Mouse (Mus musculus): ENCODE measurements around the gene Rara. TPM values are rescaled to one million over a fixed set of nuclear protein-coding genes. Genes with fewer than 3 reads are reported as not detected.
"Not testable (repeated sequence)": the region's sequence is repeated elsewhere in the genome, so short reads cannot be mapped to it uniquely, and the experiment has no call there.

Rara gene
- polyA plus RNA-seq, 1 experiment from 2014 or later, result 8.2 TPM

GRCm38 (mm10) chr11:98981289-98981996, 53.8 kb downstream of the Rara start:
- no peaks in the 10 kb centered on the region for H3K9me3 ChIP-seq (replicated peaks; ENCODE audit: control insufficient read depth, low read length)
- H3K27me3 ChIP-seq (replicated peaks; ENCODE audit: control insufficient read depth, insufficient read depth, low read length), result peaks cover 13% of the 10 kb centered on the region; the same call in 1 of the 2 replicates
- 35% methylated on average over 20 of the region's 20 CpGs for WGBS
- H3K4me2 ChIP-seq (ENCODE audit: low read length), result peak overlapping the region; percentile 88
- peak overlapping the region; percentile 56 for H3K4me3 ChIP-seq (ENCODE audit: low read depth, low read length)
- H3K27ac ChIP-seq (ENCODE audit: low read depth, low read length), result peak overlapping the region; percentile 78; the same call in 1 of the 2 replicates
- no peak for DNase-seq (ENCODE audit: low spot score)
- peak overlapping the region; percentile 76 for H3K9ac ChIP-seq (ENCODE audit: low read length)
- H3K36me3 ChIP-seq (ENCODE audit: control insufficient read depth, insufficient read depth, low read length), result no peaks in the 10 kb centered on the region
- H3K4me1 ChIP-seq (ENCODE audit: control insufficient read depth, insufficient read depth, low read length), result peaks cover 3% of the 10 kb centered on the region
- peak; percentile 37; the same call in 1 of the 2 replicates for ATAC-seq

DNA sequence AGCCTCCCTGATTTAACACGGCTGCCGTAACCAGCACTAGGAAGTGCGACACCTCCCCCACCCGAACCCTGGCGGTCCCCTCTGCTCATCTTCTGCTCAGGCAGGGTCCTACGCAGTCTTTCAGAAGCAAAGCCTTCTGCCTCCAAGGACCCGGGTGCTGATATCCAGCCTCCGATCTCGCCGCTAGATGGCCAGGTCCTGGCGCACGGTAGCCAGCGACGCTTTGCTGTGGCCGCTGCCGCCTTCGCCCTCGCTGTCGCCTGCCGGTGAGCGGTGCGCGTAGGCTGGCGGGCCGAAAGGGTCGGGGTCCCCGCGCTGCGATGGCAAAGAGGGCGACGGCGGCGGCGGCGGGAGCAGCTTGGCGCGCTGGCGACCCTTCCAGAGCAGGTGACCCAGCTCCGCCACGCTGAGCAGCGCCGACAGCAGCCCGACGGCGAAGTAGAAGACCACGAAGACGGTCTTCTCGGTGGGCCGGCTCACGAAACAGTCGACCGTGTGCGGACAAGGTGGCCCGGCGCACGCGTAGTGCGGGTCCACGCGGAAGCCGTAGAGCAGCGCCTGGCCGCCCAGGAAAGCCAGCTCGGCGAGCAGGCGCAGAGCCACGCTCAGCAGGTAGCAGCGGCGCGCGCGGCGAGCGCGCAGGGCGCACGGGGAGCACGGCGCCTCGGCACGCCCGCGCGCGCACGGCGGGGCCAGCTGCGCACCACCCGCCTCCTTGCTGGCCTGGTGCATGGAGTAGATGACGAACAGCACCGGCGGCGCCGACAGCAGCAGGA, 54.6 kb downstream of the Rara start:
- H3K4me1 ChIP-seq (ENCODE audit: control insufficient read depth, insufficient read depth, low read length), result peaks cover 3% of the 10 kb centered on the region
- ATAC-seq, result peak; percentile 77
- no peaks in the 10 kb centered on the region for H3K9me3 ChIP-seq (replicated peaks; ENCODE audit: control insufficient read depth, low read length)
- peak; percentile 77 for DNase-seq (ENCODE audit: low spot score)
- H3K27ac ChIP-seq (ENCODE audit: low read depth, low read length), result peak overlapping the region; percentile 78
- peaks cover 13% of the 10 kb centered on the region; the same call in 1 of the 2 replicates for H3K27me3 ChIP-seq (replicated peaks; ENCODE audit: control insufficient read depth, insufficient read depth, low read length)
- H3K4me3 ChIP-seq (ENCODE audit: low read depth, low read length), result peak overlapping the region; percentile 56
- peak overlapping the region; percentile 88 for H3K4me2 ChIP-seq (ENCODE audit: low read length)
- under 1% methylated on average over 84 of the region's 94 CpGs for WGBS
- H3K9ac ChIP-seq (ENCODE audit: low read length), result peak overlapping the region; percentile 76
- no peaks in the 10 kb centered on the region for H3K36me3 ChIP-seq (ENCODE audit: control insufficient read depth, insufficient read depth, low read length)

DNA sequence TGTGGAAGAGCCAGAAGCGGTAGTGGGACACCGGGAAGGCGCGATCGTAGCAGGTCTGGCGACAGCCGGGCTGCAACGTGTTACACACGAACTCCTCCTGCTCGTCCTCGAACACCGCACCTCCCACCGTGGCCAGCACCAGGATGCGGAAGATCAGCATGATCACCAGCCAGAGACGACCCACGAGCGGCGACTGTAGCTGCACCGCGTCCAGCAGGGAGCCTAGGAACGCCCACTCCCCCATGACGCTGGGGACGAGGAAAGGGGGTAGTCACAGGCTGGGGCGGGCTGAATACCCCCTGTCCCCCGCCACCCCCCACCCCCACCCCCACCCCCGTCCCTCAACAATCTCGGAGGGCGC, 55.1 kb downstream of the Rara start, which contains the start of gene Gjd3:
TSS of gene Gjd3 (minus strand) at position 244 of the 361 bp plus-strand sequence.
- peak within 1 kb of the TSS; percentile 76 for H3K9ac ChIP-seq (ENCODE audit: low read length)
- DNase-seq (ENCODE audit: low spot score) (no peak), ATAC-seq (no peak; the same call in 1 of the 2 replicates)
- peak within 1 kb of the TSS; percentile 88 for H3K4me2 ChIP-seq (ENCODE audit: low read length)
- H3K27ac ChIP-seq (ENCODE audit: low read depth, low read length), result peak within 1 kb of the TSS; percentile 78
- H3K27me3 ChIP-seq (replicated peaks; ENCODE audit: control insufficient read depth, insufficient read depth, low read length), result peaks cover 13% of the 10 kb centered on the region; the same call in 1 of the 2 replicates
- H3K36me3 ChIP-seq (ENCODE audit: control insufficient read depth, insufficient read depth, low read length), result no peaks in the 10 kb centered on the region
- peak within 1 kb of the TSS; percentile 56 for H3K4me3 ChIP-seq (ENCODE audit: low read depth, low read length)
- H3K9me3 ChIP-seq (replicated peaks; ENCODE audit: control insufficient read depth, low read length), result no peaks in the 10 kb centered on the region
- WGBS, result 4% methylated on average over 23 of the region's 28 CpGs
- peaks cover 3% of the 10 kb centered on the region for H3K4me1 ChIP-seq (ENCODE audit: control insufficient read depth, insufficient read depth, low read length)

- Histone ChIP-seq H3K36me3 (ENCODE audit: control insufficient read depth, insufficient read depth, low read length) (no peaks in the 10 kb centered on the region), H3K9ac (ENCODE audit: low read length) (no peak overlapping the region), H3K4me3 (ENCODE audit: low read depth, low read length) (no peak overlapping the region), H3K27ac (ENCODE audit: low read depth, low read length) (no peak overlapping the region), H3K27me3 (replicated peaks; ENCODE audit: control insufficient read depth, insufficient read depth, low read length) (peaks cover 13% of the 10 kb centered on the region; the same call in 1 of the 2 replicates), H3K9me3 (replicated peaks; ENCODE audit: control insufficient read depth, low read length) (no peaks in the 10 kb centered on the region), H3K4me2 (ENCODE audit: low read length) (peak overlapping the region; percentile 88; the same call in 1 of the 2 replicates), H3K4me1 (ENCODE audit: control insufficient read depth, insufficient read depth, low read length) (peaks cover 3% of the 10 kb centered on the region)
- DNase-seq (ENCODE audit: low spot score) (no peak), ATAC-seq (no peak)
- 45% methylated on average over 8 of the region's 8 CpGs for WGBS
Measured at GRCm38 (mm10) chr11:98983551-98983950, 55.9 kb downstream of the Rara start.

- Histone ChIP-seq H3K9me3 (replicated peaks; ENCODE audit: control insufficient read depth, low read length) (no peaks in the 10 kb centered on the region), H3K4me1 (ENCODE audit: control insufficient read depth, insufficient read depth, low read length) (peaks cover 3% of the 10 kb centered on the region), H3K4me2 (ENCODE audit: low read length) (no peak overlapping the region), H3K4me3 (ENCODE audit: low read depth, low read length) (no peak overlapping the region), H3K27me3 (replicated peaks; ENCODE audit: control insufficient read depth, insufficient read depth, low read length) (peaks cover 13% of the 10 kb centered on the region; the same call in 1 of the 2 replicates), H3K9ac (ENCODE audit: low read length) (no peak overlapping the region), H3K27ac (ENCODE audit: low read depth, low read length) (no peak overlapping the region), H3K36me3 (ENCODE audit: control insufficient read depth, insufficient read depth, low read length) (no peaks in the 10 kb centered on the region)
- ATAC-seq (no peak), DNase-seq (ENCODE audit: low spot score) (no peak)
- 95% methylated on average over 7 of the region's 7 CpGs for WGBS
Measured at GRCm38 (mm10) chr11:98985542-98985941, 57.9 kb downstream of the Rara start.

DNA sequence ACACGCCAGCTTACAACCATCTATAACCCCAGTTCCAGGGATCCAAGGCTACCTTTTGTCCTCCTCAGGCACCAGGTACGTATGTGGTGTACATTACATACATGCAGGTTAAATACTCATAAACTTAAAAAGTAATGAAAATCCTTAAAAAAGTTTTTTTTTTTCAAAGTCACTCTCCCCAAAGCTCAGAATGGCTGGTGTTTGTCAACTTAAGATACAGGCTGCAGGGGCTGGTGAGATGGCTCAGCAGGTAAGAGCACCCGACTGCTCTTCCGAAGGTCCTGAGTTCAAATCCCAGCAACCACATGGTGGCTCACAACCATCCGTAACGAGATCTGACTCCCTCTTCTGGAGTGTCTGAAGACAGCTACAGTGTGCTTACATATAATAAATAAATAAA, 60.6 kb downstream of the Rara start:
- 93% methylated on average over 5 of the region's 6 CpGs for WGBS
- H3K9me3 ChIP-seq (replicated peaks; ENCODE audit: control insufficient read depth, low read length); H3K27ac ChIP-seq (ENCODE audit: low read depth, low read length); ATAC-seq; H3K27me3 ChIP-seq (replicated peaks; ENCODE audit: control insufficient read depth, insufficient read depth, low read length); DNase-seq (ENCODE audit: low spot score); H3K4me1 ChIP-seq (ENCODE audit: control insufficient read depth, insufficient read depth, low read length); H3K4me2 ChIP-seq (ENCODE audit: low read length); H3K9ac ChIP-seq (ENCODE audit: low read length); H3K4me3 ChIP-seq (ENCODE audit: low read depth, low read length): not testable (repeated sequence)
- H3K36me3 ChIP-seq (ENCODE audit: control insufficient read depth, insufficient read depth, low read length), result peaks cover 18% of the 10 kb centered on the region

GRCm38 (mm10) chr11:98990866-98991265, 63.2 kb downstream of the Rara start:
- H3K4me3 ChIP-seq (ENCODE audit: low read depth, low read length), result no peak overlapping the region
- H3K4me2 ChIP-seq (ENCODE audit: low read length), result no peak overlapping the region
- H3K9me3 ChIP-seq (replicated peaks; ENCODE audit: control insufficient read depth, low read length), result no peaks in the 10 kb centered on the region
- ATAC-seq (no peak), DNase-seq (ENCODE audit: low spot score) (no peak)
- no peak overlapping the region for H3K27ac ChIP-seq (ENCODE audit: low read depth, low read length)
- H3K4me1 ChIP-seq (ENCODE audit: control insufficient read depth, insufficient read depth, low read length), result no peaks in the 10 kb centered on the region
- 80% methylated on average over 6 of the region's 6 CpGs for WGBS
- peaks cover 44% of the 10 kb centered on the region for H3K36me3 ChIP-seq (ENCODE audit: control insufficient read depth, insufficient read depth, low read length)
- no peak overlapping the region for H3K9ac ChIP-seq (ENCODE audit: low read length)
- no peaks in the 10 kb centered on the region for H3K27me3 ChIP-seq (replicated peaks; ENCODE audit: control insufficient read depth, insufficient read depth, low read length)

DNA sequence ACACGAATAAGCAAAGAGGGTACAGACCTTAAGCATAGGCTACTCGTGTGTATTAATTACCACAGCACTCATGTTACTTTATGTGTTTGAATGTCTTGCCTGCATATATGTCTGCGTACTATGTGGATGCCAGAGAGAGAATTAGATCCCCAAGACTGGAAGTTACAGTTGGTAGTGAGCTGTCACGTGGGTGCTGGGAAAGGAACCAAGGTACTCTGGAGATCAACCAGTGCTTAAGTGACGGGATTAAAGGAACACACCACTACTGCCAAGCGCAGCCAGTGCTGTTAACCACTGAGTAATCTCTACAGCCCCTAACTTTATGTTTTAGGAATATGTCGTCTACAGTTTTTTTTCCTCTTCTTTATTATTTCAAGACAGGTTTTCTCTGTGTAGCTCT, 68.4 kb downstream of the Rara start:
- H3K9me3 ChIP-seq (replicated peaks; ENCODE audit: control insufficient read depth, low read length), result no peaks in the 10 kb centered on the region
- H3K27ac ChIP-seq (ENCODE audit: low read depth, low read length), result no peak overlapping the region
- ATAC-seq, result no peak
- H3K4me2 ChIP-seq (ENCODE audit: low read length), result no peak overlapping the region
- WGBS, result 90% methylated on average over 7 of the region's 7 CpGs
- no peak for DNase-seq (ENCODE audit: low spot score)
- H3K4me3 ChIP-seq (ENCODE audit: low read depth, low read length), result no peak overlapping the region
- H3K4me1 ChIP-seq (ENCODE audit: control insufficient read depth, insufficient read depth, low read length), result no peaks in the 10 kb centered on the region
- H3K9ac ChIP-seq (ENCODE audit: low read length), result no peak overlapping the region
- peaks cover 90% of the 10 kb centered on the region for H3K36me3 ChIP-seq (ENCODE audit: control insufficient read depth, insufficient read depth, low read length)
- no peaks in the 10 kb centered on the region for H3K27me3 ChIP-seq (replicated peaks; ENCODE audit: control insufficient read depth, insufficient read depth, low read length)

All from forebrain, embryonic 14.5 days (tissue).